Mouse (Mus musculus) midbrain, embryonic 14.5 days (tissue): ENCODE data around the gene Wdcp. TPM values are rescaled to one million over a fixed set of nuclear protein-coding genes. Genes with fewer than 3 reads are reported as not detected.

ENCODE experiments used
- ATAC-seq: fragments of 200-750 bp; cut with Nextera tagmentation; 2 replicates; pipeline ENCODE4 v1.8.0; 2017; ENCODE audit warnings: moderate number of reproducible peaks, moderate library complexity; ENCODE audit not compliant: low FRiP score, low TSS enrichment
- DNase-seq: peaks from one replicate; pipeline ENCODE4 v3.0.0-alpha.2; 2015
- H3K27ac ChIP-seq: fragments of 300-500 bp; sonication (generic); replicated peaks from 2 replicates; pipeline ENCODE4 v1.5.1; 2014; ENCODE audit warnings: mild to moderate bottlenecking, low read depth, low read length, moderate library complexity
- H3K27me3 ChIP-seq: fragments of 300-500 bp; sonication (generic); 2 replicates; pipeline ENCODE4 v1.6.1; 2014; ENCODE audit warnings: low read length, control low read depth, mixed read lengths; ENCODE audit not compliant: control insufficient read depth, insufficient read depth
- H3K36me3 ChIP-seq: fragments of 300-500 bp; sonication (generic); 2 replicates; pipeline ENCODE4 v1.6.1; 2014; ENCODE audit warnings: low read length, control low read depth; ENCODE audit not compliant: control insufficient read depth, insufficient read depth
- H3K4me1 ChIP-seq: fragments of 300-500 bp; sonication (generic); 2 replicates; pipeline ENCODE4 v1.6.1; 2014; ENCODE audit warnings: mild to moderate bottlenecking, antibody characterized with exemption, low read length, control low read depth; ENCODE audit not compliant: control insufficient read depth, insufficient read depth
- H3K4me2 ChIP-seq: fragments of 300-500 bp; sonication (generic); 2 replicates; pipeline ENCODE4 v1.6.1; 2014; ENCODE audit warnings: mild to moderate bottlenecking, low read length, moderate library complexity
- H3K4me3 ChIP-seq: fragments of 300-500 bp; sonication (generic); replicated peaks from 2 replicates; pipeline ENCODE4 v1.5.1; 2014; ENCODE audit warnings: low read depth, low read length
- H3K9ac ChIP-seq: fragments of 300-500 bp; sonication (generic); replicated peaks from 2 replicates; pipeline ENCODE4 v1.6.1; 2014; ENCODE audit warnings: mild to moderate bottlenecking, low read length, moderate library complexity
- H3K9me3 ChIP-seq: fragments of 300-500 bp; sonication (generic); 2 replicates; pipeline ENCODE4 v1.6.1; 2016; ENCODE audit warnings: low read length, control low read depth, mixed read lengths; ENCODE audit not compliant: control insufficient read depth
- WGBS: fragments of 180-500 bp; shearing (Covaris S2); extraction: QIAGEN DNeasy Blood & Tissue Kit; methylation state at CpG from one replicate; pipeline ENCODE4 v1.1.7; 2014; 5-methylcytosine and 5-hydroxymethylcytosine counted together
- polyA plus RNA-seq: library from polyadenylated mRNA; unstranded; fragments of >200 nt; fragmentation: Nextera tagmentation; extraction: Ambion mirVana; gene quantifications from 2 replicates; pipeline ENCODE4 v1.2.1, GENCODE M21; 2014

Wdcp gene
- polyA plus RNA-seq, 1 experiment from 2014 or later = 10.8 TPM

DNA sequence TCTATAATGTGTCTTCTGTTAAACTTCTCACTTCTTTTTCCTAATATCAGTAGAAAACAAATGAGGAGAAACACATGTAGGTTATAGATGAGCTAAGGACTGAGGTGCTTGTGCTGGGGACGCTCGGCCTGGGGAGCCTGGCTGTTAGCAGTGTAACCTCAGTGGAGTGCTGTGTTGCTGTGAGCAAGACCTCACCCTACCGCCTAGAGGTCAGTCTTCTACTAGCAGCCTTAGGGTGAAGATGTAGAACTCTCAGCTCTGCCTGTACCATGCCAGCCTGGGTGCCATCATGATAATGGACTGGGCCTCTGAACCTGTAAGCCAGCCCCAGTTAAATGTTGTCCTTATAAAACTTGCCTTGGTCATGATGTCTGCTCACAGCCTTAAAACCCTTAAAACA, 15.8 kb upstream of the Wdcp start:
- Histone ChIP-seq H3K4me2 (no peak overlapping the region), H3K9me3 (no peaks in the 10 kb centered on the region), H3K27me3 (no peaks in the 10 kb centered on the region), H3K36me3 (peaks cover 61% of the 10 kb centered on the region), H3K9ac (no peak overlapping the region), H3K4me1 (no peaks in the 10 kb centered on the region), H3K4me3 (no peak overlapping the region), H3K27ac (no peak overlapping the region)
- WGBS = 79% methylated on average over 3 of the region's 3 CpGs
- ATAC-seq (no peak), DNase-seq (no peak)

GRCm38 (mm10) chr12:4836959-4837358, 6.1 kb upstream of the Wdcp start:
- Histone ChIP-seq H3K4me3 (no peak overlapping the region), H3K36me3 (peaks cover 5% of the 10 kb centered on the region), H3K4me2 (no peak overlapping the region), H3K9me3 (no peaks in the 10 kb centered on the region), H3K9ac (no peak overlapping the region), H3K4me1 (peaks cover 7% of the 10 kb centered on the region; the same call in 1 of the 2 replicates), H3K27me3 (no peaks in the 10 kb centered on the region), H3K27ac (no peak overlapping the region)
- ATAC-seq (no peak), DNase-seq (no peak)
- 64% methylated on average over 4 of the region's 4 CpGs for WGBS

- peak overlapping the region; percentile 85 for H3K4me2 ChIP-seq
- no peak for DNase-seq
- no peaks in the 10 kb centered on the region for H3K9me3 ChIP-seq
- H3K4me1 ChIP-seq = peaks cover 14% of the 10 kb centered on the region
- no peak overlapping the region for H3K27ac ChIP-seq
- peaks cover 5% of the 10 kb centered on the region; the same call in 1 of the 2 replicates for H3K27me3 ChIP-seq
- no peak for ATAC-seq
- H3K36me3 ChIP-seq = no peaks in the 10 kb centered on the region
- H3K4me3 ChIP-seq = no peak overlapping the region
- no peak overlapping the region for H3K9ac ChIP-seq
- WGBS = 61% methylated on average over 6 of the region's 6 CpGs
These were observed 3.1 kb upstream of the Wdcp start for GRCm38 (mm10) chr12:4840010-4840409.

DNA sequence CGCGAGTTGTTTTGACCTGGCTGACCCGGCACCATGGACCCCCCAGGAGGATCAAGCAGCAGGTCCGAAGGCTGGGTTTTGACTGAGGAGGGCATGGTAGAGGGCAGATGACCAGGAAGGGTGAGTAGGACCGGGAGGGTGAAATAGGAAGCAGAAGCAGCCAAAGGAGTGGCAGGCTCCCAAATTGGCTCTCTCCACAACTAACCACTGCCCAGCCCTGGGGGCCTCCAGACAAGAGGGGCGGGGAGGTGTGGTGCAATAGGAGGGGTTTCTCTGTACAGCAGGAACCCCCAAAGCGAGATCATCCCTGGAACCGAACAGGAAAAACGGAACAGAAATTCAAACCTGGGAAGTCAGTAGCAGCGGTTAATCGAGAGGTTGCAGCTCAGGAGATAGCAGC, 2.4 kb upstream of the Wdcp start:
- WGBS = 2% methylated on average over 11 of the region's 11 CpGs
- DNase-seq = no peak
- Histone ChIP-seq H3K9ac (peak overlapping the region; percentile 74), H3K9me3 (no peaks in the 10 kb centered on the region), H3K36me3 (no peaks in the 10 kb centered on the region), H3K27me3 (peaks cover 5% of the 10 kb centered on the region; the same call in 1 of the 2 replicates), H3K4me3 (peak overlapping the region; percentile 73), H3K27ac (no peak overlapping the region), H3K4me2 (peak overlapping the region; percentile 85), H3K4me1 (peaks cover 14% of the 10 kb centered on the region)
- no peak for ATAC-seq

DNA sequence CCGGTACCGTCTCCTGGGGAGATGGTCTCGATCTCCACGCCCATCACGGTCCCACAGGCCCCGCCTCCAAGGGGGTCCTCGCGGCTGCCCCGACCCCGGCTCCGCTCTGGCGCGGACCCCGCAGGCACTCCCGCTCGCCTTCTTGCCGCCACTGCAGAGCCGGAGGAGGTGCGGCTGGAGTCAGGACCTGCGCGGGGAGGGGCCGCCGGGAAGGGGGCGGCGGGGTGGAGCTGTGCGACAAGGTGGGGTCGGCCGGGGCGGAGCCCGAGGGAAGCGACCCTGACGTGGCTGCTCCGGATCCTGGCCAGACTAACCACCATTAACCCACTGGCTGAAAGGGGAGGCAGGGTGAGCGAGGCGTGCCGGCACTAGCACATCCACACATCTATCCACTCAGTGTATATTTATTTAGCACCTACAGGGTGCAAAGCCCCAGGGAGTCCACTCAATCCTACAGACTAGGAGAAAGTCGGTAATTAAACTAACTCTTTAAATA, 1.7 kb upstream of the Wdcp start, which contains the start of gene Fkbp1b:
Gene Fkbp1b, minus strand, starts transcription at position 200 of the 496 bp plus-strand sequence.
- ATAC-seq = peak; percentile 65
- Histone ChIP-seq H3K9ac (peak within 1 kb of the TSS; percentile 74), H3K9me3 (no peaks in the 10 kb centered on the region), H3K4me1 (peaks cover 14% of the 10 kb centered on the region), H3K36me3 (no peaks in the 10 kb centered on the region), H3K4me3 (peak within 1 kb of the TSS; percentile 73), H3K27me3 (peaks cover 5% of the 10 kb centered on the region; the same call in 1 of the 2 replicates), H3K27ac (peak within 1 kb of the TSS; percentile 37; the same call in 1 of the 2 replicates), H3K4me2 (peak within 1 kb of the TSS; percentile 85)
- peak; percentile 74 for DNase-seq
- WGBS = 0% methylated on average over 37 of the region's 37 CpGs

DNA sequence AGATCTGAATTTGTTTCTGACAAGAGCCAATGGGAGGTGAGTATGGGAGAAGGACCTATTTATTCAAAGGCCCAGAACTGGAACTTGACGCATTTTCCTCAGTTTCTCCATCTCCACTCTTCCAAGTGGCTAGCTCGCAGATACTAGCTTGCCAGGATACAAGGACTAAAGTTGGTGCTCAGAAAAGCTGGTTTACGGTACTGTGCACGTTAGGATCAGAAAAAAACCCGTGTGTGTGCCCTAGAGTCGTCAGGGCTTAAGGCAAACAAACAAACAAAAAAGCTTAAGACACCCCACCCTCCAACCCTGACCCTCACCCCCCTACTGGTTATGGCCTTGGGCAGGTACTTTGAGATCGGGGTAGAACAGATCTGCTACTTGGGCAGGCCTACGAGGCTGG, 647 bp upstream of the Wdcp start:
- H3K4me2 ChIP-seq = peak overlapping the region; percentile 85; the same call in 1 of the 2 replicates
- H3K4me3 ChIP-seq = no peak overlapping the region
- H3K36me3 ChIP-seq = no peaks in the 10 kb centered on the region
- no peak for ATAC-seq
- peak; percentile 4 for DNase-seq
- H3K27me3 ChIP-seq = peaks cover 5% of the 10 kb centered on the region; the same call in 1 of the 2 replicates
- WGBS = 89% methylated on average over 8 of the region's 8 CpGs
- H3K9me3 ChIP-seq = no peaks in the 10 kb centered on the region
- H3K27ac ChIP-seq = no peak overlapping the region
- H3K9ac ChIP-seq = no peak overlapping the region
- peaks cover 14% of the 10 kb centered on the region for H3K4me1 ChIP-seq

- WGBS = 0% methylated on average over 12 of the region's 12 CpGs
- peak; percentile 71 for DNase-seq
- Histone ChIP-seq H3K27me3 (peaks cover 5% of the 10 kb centered on the region; the same call in 1 of the 2 replicates), H3K9me3 (no peaks in the 10 kb centered on the region), H3K9ac (peak overlapping the region; percentile 48), H3K4me3 (peak overlapping the region; percentile 64), H3K27ac (no peak overlapping the region; the same call in 1 of the 2 replicates), H3K4me2 (peak overlapping the region; percentile 74), H3K36me3 (no peaks in the 10 kb centered on the region), H3K4me1 (peaks cover 14% of the 10 kb centered on the region)
- peak; percentile 38; the same call in 1 of the 2 replicates for ATAC-seq
These were observed 638 bp downstream of the Wdcp start for GRCm38 (mm10) chr12:4843741-4844140.

GRCm38 (mm10) chr12:4856160-4856559, 13.1 kb downstream of the Wdcp start:
- Histone ChIP-seq H3K27ac (no peak overlapping the region), H3K4me1 (no peaks in the 10 kb centered on the region), H3K36me3 (peaks cover 14% of the 10 kb centered on the region; the same call in 1 of the 2 replicates), H3K9me3 (no peaks in the 10 kb centered on the region), H3K27me3 (no peaks in the 10 kb centered on the region), H3K4me2 (no peak overlapping the region), H3K9ac (no peak overlapping the region), H3K4me3 (no peak overlapping the region)
- no peak for DNase-seq
- 93% methylated on average over 5 of the region's 5 CpGs for WGBS
- no peak for ATAC-seq

DNA sequence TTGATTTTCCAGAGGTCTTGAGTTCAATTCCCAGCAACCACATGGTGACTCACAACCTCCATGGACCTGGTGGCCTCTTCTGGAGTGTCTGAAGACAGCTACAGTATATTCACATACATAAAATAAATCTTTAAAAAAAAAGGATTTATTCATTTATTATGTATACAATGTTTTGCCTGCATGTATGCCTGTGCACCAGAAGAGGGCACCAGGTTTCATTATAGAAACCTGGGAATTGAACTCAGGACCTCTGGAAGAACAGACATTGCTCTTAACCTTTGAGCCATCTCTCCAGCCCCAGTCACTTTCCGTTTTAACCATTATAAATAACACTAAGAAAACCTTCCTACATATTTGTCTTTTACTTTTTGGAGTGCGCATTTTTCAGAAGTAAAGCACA, 13.7 kb downstream of the Wdcp start:
- no peak overlapping the region for H3K27ac ChIP-seq
- DNase-seq = no peak
- no peak overlapping the region for H3K9ac ChIP-seq
- H3K4me2 ChIP-seq = no peak overlapping the region
- no peaks in the 10 kb centered on the region for H3K4me1 ChIP-seq
- H3K9me3 ChIP-seq = no peaks in the 10 kb centered on the region
- H3K4me3 ChIP-seq = no peak overlapping the region
- peaks cover 10% of the 10 kb centered on the region; the same call in 1 of the 2 replicates for H3K36me3 ChIP-seq
- H3K27me3 ChIP-seq = no peaks in the 10 kb centered on the region
- ATAC-seq = no peak
- WGBS = 96% methylated on average over 2 of the region's 2 CpGs
